Mouse (Mus musculus): ENCODE measurements at regions not wholly inside any gene's neighbourhood (a gene's known extent, or its start where the extent isn't known, plus 50 kb on each side); places are given as distances from the start of the nearest gene placed in this dataset.
A peak's percentile ranks its signal among the peaks of the same experiment; 100 is the strongest.

DNA sequence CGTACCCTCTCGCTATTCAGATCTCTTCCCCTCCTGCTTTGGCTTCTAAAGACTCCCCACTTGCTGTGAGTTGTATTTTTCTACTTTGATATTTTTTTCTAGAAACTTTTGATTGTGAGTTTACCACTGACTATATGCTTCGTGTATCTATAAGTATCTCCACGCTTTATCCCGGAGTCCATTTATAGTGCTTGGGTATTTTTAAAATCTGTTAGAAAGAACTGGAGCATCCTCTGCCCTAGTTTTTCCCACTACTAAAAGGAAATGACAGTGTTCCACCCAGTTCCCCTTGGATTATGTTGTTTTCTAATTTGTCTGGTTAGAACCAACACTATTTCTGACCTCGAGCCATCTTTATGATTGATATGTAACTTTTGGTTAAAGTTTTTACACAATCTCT is 142.7 kb upstream of the Ctso start:
- DNase-seq (ENCODE audit: low spot score) (no peak), ATAC-seq (replicated peaks; ENCODE audit: insufficient number of reproducible peaks, low FRiP score, low TSS enrichment, low read depth) (no peak)
- Histone ChIP-seq H3K4me1 (ENCODE audit: control insufficient read depth, insufficient read depth, low read length) (no peaks in the 10 kb centered on the region), H3K27ac (replicated peaks; ENCODE audit: low read depth, low read length) (no peak overlapping the region), H3K27me3 (ENCODE audit: control insufficient read depth, insufficient read depth, low read length) (no peaks in the 10 kb centered on the region), H3K36me3 (replicated peaks; ENCODE audit: control insufficient read depth, insufficient read depth, low read depth, low read length) (no peaks in the 10 kb centered on the region), H3K4me3 (ENCODE audit: low read depth, low read length) (no peak overlapping the region), H3K9ac (replicated peaks; ENCODE audit: low read length) (no peak overlapping the region), H3K9me3 (replicated peaks; ENCODE audit: control insufficient read depth, low read length) (no peaks in the 10 kb centered on the region), H3K4me2 (ENCODE audit: low read depth, low read length) (no peak overlapping the region)
- WGBS = 91% methylated on average over 6 of the region's 6 CpGs

DNA sequence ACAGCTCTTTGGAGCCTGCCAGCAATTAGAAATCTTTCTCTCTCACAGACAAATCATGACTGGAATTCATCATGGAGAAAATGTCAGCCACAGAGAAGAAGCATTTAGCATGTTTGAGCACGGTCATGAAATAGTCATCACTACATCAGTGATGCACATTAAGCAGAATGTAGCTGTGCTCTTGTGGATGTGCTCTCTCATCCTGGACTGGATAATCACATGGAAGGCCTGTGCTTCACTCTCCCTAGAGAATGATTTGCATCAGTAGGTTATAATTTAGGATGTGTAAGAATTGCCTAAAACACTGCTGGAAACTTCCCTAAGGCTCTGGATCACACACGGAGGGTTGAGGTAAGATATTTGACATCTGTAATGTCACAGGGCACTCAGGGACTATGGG is 130.3 kb upstream of the Ctso start:
- whole genome bisulfite sequencing = 71% methylated on average over 2 of the region's 2 CpGs
- Histone ChIP-seq H3K4me3 (ENCODE audit: low read depth, low read length) (no peak overlapping the region), H3K4me1 (ENCODE audit: control insufficient read depth, insufficient read depth, low read length) (no peaks in the 10 kb centered on the region), H3K27ac (replicated peaks; ENCODE audit: low read depth, low read length) (no peak overlapping the region), H3K27me3 (ENCODE audit: control insufficient read depth, insufficient read depth, low read length) (no peaks in the 10 kb centered on the region), H3K9me3 (replicated peaks; ENCODE audit: control insufficient read depth, low read length) (no peaks in the 10 kb centered on the region), H3K9ac (replicated peaks; ENCODE audit: low read length) (no peak overlapping the region), H3K36me3 (replicated peaks; ENCODE audit: control insufficient read depth, insufficient read depth, low read depth, low read length) (no peaks in the 10 kb centered on the region), H3K4me2 (ENCODE audit: low read depth, low read length) (no peak overlapping the region)
- DNase-seq (ENCODE audit: low spot score) = no peak
- no peak for ATAC-seq (replicated peaks; ENCODE audit: insufficient number of reproducible peaks, low FRiP score, low TSS enrichment, low read depth)

DNA sequence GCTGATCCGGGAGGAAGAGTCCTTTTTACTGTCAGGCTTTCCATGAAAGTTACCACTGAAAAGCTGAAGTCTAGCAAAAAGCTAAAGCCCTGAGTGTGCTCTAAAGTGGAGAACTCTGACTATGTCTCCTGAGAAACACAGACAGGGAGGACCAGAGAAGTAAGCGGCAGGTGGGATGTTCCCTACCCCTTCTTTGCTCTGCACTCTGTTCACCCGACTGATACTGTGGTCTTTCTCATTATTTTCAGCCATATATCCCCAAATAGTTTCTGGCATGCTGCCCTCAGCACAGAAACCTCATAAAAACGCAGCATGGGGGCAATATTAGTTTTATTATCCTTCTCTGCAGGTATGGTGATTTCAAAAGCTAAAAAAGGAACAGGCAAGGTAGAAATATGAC is 126.7 kb upstream of the Ctso start:
- Histone ChIP-seq H3K27me3 (ENCODE audit: control insufficient read depth, insufficient read depth, low read length) (no peaks in the 10 kb centered on the region), H3K36me3 (replicated peaks; ENCODE audit: control insufficient read depth, insufficient read depth, low read depth, low read length) (no peaks in the 10 kb centered on the region), H3K9ac (replicated peaks; ENCODE audit: low read length) (no peak overlapping the region), H3K4me3 (ENCODE audit: low read depth, low read length) (no peak overlapping the region), H3K4me2 (ENCODE audit: low read depth, low read length) (no peak overlapping the region), H3K27ac (replicated peaks; ENCODE audit: low read depth, low read length) (no peak overlapping the region), H3K4me1 (ENCODE audit: control insufficient read depth, insufficient read depth, low read length) (no peaks in the 10 kb centered on the region), H3K9me3 (replicated peaks; ENCODE audit: control insufficient read depth, low read length) (no peaks in the 10 kb centered on the region)
- DNase-seq (ENCODE audit: low spot score) = no peak
- WGBS = 76% methylated on average over 4 of the region's 4 CpGs
- ATAC-seq (replicated peaks; ENCODE audit: insufficient number of reproducible peaks, low FRiP score, low TSS enrichment, low read depth) = no peak

DNA sequence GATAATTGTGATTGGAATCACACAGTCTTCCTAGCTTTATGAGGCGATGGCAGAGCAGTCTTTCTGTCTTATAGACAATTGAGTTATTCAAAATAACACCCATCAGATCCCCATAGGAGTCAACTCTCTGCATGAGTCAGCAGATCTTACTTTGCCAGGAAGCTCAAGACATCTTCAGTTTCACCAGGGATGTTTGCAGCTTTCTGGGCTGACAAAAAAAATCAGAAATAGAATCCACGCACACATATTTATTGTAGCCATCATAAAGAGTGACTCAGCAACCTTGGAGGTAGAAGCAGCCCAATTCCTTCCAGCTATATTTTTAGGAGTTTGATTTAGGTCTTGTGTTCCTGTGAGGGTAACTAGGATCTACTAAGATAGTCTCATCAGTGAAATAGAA is 122.8 kb upstream of the Ctso start:
- Histone ChIP-seq H3K4me1 (ENCODE audit: control insufficient read depth, insufficient read depth, low read length) (no peaks in the 10 kb centered on the region), H3K4me2 (ENCODE audit: low read depth, low read length) (no peak overlapping the region), H3K9ac (replicated peaks; ENCODE audit: low read length) (no peak overlapping the region), H3K27me3 (ENCODE audit: control insufficient read depth, insufficient read depth, low read length) (no peaks in the 10 kb centered on the region), H3K4me3 (ENCODE audit: low read depth, low read length) (no peak overlapping the region), H3K36me3 (replicated peaks; ENCODE audit: control insufficient read depth, insufficient read depth, low read depth, low read length) (no peaks in the 10 kb centered on the region), H3K27ac (replicated peaks; ENCODE audit: low read depth, low read length) (no peak overlapping the region), H3K9me3 (replicated peaks; ENCODE audit: control insufficient read depth, low read length) (no peaks in the 10 kb centered on the region)
- DNase-seq (ENCODE audit: low spot score) (no peak), ATAC-seq (replicated peaks; ENCODE audit: insufficient number of reproducible peaks, low FRiP score, low TSS enrichment, low read depth) (no peak)
- WGBS = 87% methylated on average over 2 of the region's 2 CpGs

DNA sequence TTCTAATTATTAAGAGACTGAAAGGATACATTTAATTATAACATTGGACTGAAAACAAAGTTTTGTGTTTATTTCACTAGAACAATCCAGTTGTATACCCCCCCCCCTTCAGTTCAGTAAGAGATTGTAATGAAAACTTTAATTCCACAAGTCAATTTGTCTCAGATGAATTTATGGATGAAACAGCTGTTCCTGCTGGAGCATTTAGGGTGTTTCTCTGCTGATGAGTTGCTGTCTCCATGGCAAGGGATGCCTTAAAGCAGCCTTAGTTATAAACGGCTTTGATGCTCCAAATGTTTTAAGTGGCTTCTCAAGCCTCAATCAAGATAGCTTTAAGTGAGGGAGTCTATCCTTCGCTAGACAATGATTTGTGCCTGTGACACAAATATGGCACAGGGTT is 112.1 kb upstream of the Ctso start:
- no peak overlapping the region for H3K4me3 ChIP-seq (ENCODE audit: low read depth, low read length)
- H3K4me2 ChIP-seq (ENCODE audit: low read depth, low read length) = no peak overlapping the region
- no peaks in the 10 kb centered on the region for H3K27me3 ChIP-seq (ENCODE audit: control insufficient read depth, insufficient read depth, low read length)
- H3K27ac ChIP-seq (replicated peaks; ENCODE audit: low read depth, low read length) = no peak overlapping the region
- H3K36me3 ChIP-seq (replicated peaks; ENCODE audit: control insufficient read depth, insufficient read depth, low read depth, low read length) = no peaks in the 10 kb centered on the region
- H3K9ac ChIP-seq (replicated peaks; ENCODE audit: low read length) = no peak overlapping the region
- no peaks in the 10 kb centered on the region for H3K4me1 ChIP-seq (ENCODE audit: control insufficient read depth, insufficient read depth, low read length)
- 84% methylated on average over 2 of the region's 2 CpGs for WGBS
- H3K9me3 ChIP-seq (replicated peaks; ENCODE audit: control insufficient read depth, low read length) = no peaks in the 10 kb centered on the region
- DNase-seq (ENCODE audit: low spot score) (no peak), ATAC-seq (replicated peaks; ENCODE audit: insufficient number of reproducible peaks, low FRiP score, low TSS enrichment, low read depth) (no peak)

DNA sequence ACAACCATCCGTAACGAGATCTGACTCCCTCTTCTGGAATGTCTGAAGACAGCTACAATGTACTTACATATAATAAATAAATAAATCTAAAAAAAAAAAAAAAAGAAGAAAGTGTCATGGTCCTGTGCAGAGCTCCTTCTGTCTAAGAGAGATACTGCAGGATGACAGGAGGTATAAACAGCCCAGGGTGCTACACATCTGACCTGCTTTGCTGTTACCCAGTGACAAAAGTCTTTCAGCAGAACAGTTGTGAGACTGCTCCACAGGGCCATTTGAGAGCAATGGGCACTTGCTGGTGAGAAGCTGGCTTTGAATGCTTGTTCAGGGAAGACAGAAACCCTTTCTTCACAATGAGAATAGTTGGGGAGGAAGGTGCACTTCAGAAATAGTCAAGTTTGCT is 102.9 kb upstream of the Ctso start:
- DNase-seq (ENCODE audit: low spot score) (no peak), ATAC-seq (replicated peaks; ENCODE audit: insufficient number of reproducible peaks, low FRiP score, low TSS enrichment, low read depth) (no peak)
- no CpG with 5 or more reads among the region's 2 CpGs for WGBS
- Histone ChIP-seq H3K9ac (replicated peaks; ENCODE audit: low read length) (no peak overlapping the region), H3K4me3 (ENCODE audit: low read depth, low read length) (no peak overlapping the region), H3K27me3 (ENCODE audit: control insufficient read depth, insufficient read depth, low read length) (no peaks in the 10 kb centered on the region), H3K36me3 (replicated peaks; ENCODE audit: control insufficient read depth, insufficient read depth, low read depth, low read length) (no peaks in the 10 kb centered on the region), H3K9me3 (replicated peaks; ENCODE audit: control insufficient read depth, low read length) (no peaks in the 10 kb centered on the region), H3K4me1 (ENCODE audit: control insufficient read depth, insufficient read depth, low read length) (no peaks in the 10 kb centered on the region), H3K4me2 (ENCODE audit: low read depth, low read length) (no peak overlapping the region), H3K27ac (replicated peaks; ENCODE audit: low read depth, low read length) (no peak overlapping the region)

DNA sequence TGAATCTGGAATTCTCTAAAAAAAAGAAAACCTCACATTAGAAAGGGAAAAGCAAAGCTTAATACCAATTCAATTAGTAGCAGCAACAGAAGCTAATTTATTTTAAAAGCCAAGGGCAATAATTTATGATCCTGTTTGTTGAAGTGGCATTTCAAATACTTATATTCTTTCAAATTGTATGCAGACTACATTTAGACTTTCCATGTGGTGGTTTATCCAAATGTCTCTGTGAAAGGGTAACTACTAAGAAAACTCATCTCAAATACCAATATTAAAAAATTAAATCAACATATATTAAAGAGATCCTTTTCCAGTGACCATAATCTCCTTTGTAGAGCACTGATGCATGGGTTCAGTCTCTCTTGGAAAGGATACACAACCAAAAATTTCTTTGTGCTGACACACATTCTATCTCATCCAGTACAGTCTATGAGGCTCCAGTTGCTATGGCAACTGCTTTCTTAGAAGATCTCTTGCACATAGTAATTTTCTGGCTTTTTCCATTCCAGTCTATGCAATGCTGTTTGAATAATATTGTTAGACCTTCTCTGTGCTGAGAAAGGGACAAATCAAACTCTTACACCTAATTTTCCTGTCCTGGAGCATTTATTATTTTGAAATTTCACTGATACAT is 102.3 kb upstream of the Ctso start:
- Histone ChIP-seq H3K27ac (replicated peaks; ENCODE audit: low read depth, low read length) (no peak overlapping the region), H3K9me3 (replicated peaks; ENCODE audit: control insufficient read depth, low read length) (no peaks in the 10 kb centered on the region), H3K4me2 (ENCODE audit: low read depth, low read length) (no peak overlapping the region), H3K9ac (replicated peaks; ENCODE audit: low read length) (no peak overlapping the region), H3K4me1 (ENCODE audit: control insufficient read depth, insufficient read depth, low read length) (no peaks in the 10 kb centered on the region), H3K4me3 (ENCODE audit: low read depth, low read length) (no peak overlapping the region), H3K36me3 (replicated peaks; ENCODE audit: control insufficient read depth, insufficient read depth, low read depth, low read length) (no peaks in the 10 kb centered on the region), H3K27me3 (ENCODE audit: control insufficient read depth, insufficient read depth, low read length) (no peaks in the 10 kb centered on the region)
- no peak for DNase-seq (ENCODE audit: low spot score)
- ATAC-seq (replicated peaks; ENCODE audit: insufficient number of reproducible peaks, low FRiP score, low TSS enrichment, low read depth) = no peak

DNA sequence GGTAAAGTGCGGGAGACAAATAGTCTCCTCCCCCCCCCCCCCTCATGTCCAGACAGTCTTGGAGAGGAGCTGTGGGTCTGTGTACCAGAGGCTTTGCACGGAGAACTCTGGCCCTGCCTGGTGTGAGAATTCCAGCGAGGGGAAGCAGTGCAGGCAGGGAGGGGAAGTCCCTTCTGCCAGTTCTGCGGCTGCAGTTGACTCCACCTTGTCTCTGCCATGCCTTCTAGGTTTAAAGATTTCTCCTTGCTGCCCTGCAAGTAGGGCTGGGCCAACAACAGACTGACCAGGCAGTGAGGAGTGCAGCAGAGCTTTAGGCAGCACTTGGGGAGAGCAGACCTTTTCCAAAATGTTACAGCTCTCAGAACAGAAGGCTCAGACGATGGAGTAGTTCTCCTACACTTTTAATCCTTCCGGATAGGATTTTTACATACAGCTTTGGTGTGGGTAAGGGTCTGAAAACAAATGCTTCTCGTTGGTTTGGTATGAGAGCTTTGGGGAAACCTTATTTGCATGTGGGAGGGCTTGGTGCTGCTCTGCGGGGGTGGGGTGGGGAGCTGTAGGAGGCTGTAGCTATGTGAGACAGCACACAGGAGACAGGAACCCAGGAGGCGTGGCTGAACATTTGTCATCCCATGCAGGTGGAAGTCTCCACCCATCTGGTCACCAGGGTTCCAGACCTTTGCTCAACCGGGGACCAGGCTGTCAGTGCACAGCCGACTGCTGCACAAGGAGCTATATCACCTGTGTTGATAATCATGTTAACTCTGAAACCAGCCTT is 96.8 kb upstream of the Ctso start:
- Histone ChIP-seq H3K36me3 (replicated peaks; ENCODE audit: control insufficient read depth, insufficient read depth, low read depth, low read length) (no peaks in the 10 kb centered on the region), H3K27me3 (ENCODE audit: control insufficient read depth, insufficient read depth, low read length) (no peaks in the 10 kb centered on the region), H3K27ac (replicated peaks; ENCODE audit: low read depth, low read length) (no peak overlapping the region), H3K4me2 (ENCODE audit: low read depth, low read length) (peak overlapping the region; percentile 7), H3K9ac (replicated peaks; ENCODE audit: low read length) (0 out of 2 replicates have a peak overlapping the region, but pooled peaks have one; percentile 13), H3K4me3 (ENCODE audit: low read depth, low read length) (no peak overlapping the region), H3K9me3 (replicated peaks; ENCODE audit: control insufficient read depth, low read length) (no peaks in the 10 kb centered on the region), H3K4me1 (ENCODE audit: control insufficient read depth, insufficient read depth, low read length) (no peaks in the 10 kb centered on the region; the same call in 1 of the 2 replicates)
- WGBS = 9% methylated on average over 11 of the region's 11 CpGs
- no peak for DNase-seq (ENCODE audit: low spot score)
- no peak for ATAC-seq (replicated peaks; ENCODE audit: insufficient number of reproducible peaks, low FRiP score, low TSS enrichment, low read depth)
